Comparison of ENCODE assay signal across 8 mouse cellular contexts in genomic region chr9:107707701-107708438, GRCm38 (mm10). TPM values are rescaled to one million over a fixed set of nuclear protein-coding genes. Genes with fewer than 3 reads are reported as not detected.
DNase-seq lines count a peak whose midpoint lies in the region; ATAC-seq and TF ChIP-seq lines count a peak whose summit lies in the region.

No protein-coding gene starts in this region.

- peak; percentile 32 for ATAC-seq in frontal cortex, adult (ENCODE audit: low TSS enrichment)
- ATAC-seq in neural tube, embryonic 14.5 days (ENCODE audit: low read depth) = peak; percentile 19

- no peak for DNase-seq in frontal cortex, postnatal 10 days (ENCODE audit: low spot score in 2 of 2)
- peak; percentile 50 to 59 for DNase-seq in urinary bladder, adult 18-20 months (ENCODE audit: low spot score in 2 of 2)
- no peak for DNase-seq in urinary bladder, postnatal 36 days (ENCODE audit: low spot score in 2 of 2)
- peak; percentile 72 for DNase-seq in limb, embryonic 10.5 days (ENCODE audit: low spot score)
- DNase-seq in thymus, postnatal 36 days = no peak
- no peak for DNase-seq in cerebellum, adult 2 months

- H3K4me3 ChIP-seq in limb, embryonic 10.5 days = peak overlapping the region; percentile 96
- peak overlapping the region; percentile 79 for H3K4me3 ChIP-seq in neural tube, embryonic 14.5 days (ENCODE audit: low read depth, low read length)
- no peak overlapping the region for H3K4me3 ChIP-seq in cerebellum, adult 2 months (replicated peaks; ENCODE audit: insufficient read depth, low read depth, low read length)

- H3K9me3 ChIP-seq in limb, embryonic 10.5 days (replicated peaks) = no peaks in the 10 kb centered on the region
- H3K9me3 ChIP-seq in neural tube, embryonic 14.5 days (ENCODE audit: control insufficient read depth, low read length) = no peaks in the 10 kb centered on the region

- TF ChIP-seq CTCF in cerebellum, adult 2 months (IDR thresholded peaks at IDR 0.05; ENCODE audit: borderline replicate concordance, insufficient read depth, low read depth, low read length) = no peak

- WGBS in limb, embryonic 10.5 days = 2% methylated on average over 17 of the region's 17 CpGs
- 2% methylated on average over 17 of the region's 17 CpGs for WGBS in neural tube, embryonic 14.5 days
- 37% methylated on average over 17 of the region's 17 CpGs for WGBS in cerebellum, adult 2 months

- peak overlapping the region; percentile 88 for H3K4me2 ChIP-seq in neural tube, embryonic 14.5 days (ENCODE audit: low read depth, low read length)

- H3K36me3 ChIP-seq in limb, embryonic 10.5 days = peaks cover 46% of the 10 kb centered on the region
- H3K36me3 ChIP-seq in neural tube, embryonic 14.5 days (ENCODE audit: control insufficient read depth, insufficient read depth, low read length) = 0 out of 2 replicates have a peak, but pooled peaks cover 3% of the 10 kb centered on the region

- peaks cover 7% of the 10 kb centered on the region for H3K27me3 ChIP-seq in limb, embryonic 10.5 days (ENCODE audit: low read depth, poor library complexity, severe bottlenecking)
- H3K27me3 ChIP-seq in neural tube, embryonic 14.5 days (ENCODE audit: control insufficient read depth, insufficient read depth, low read length) = peaks cover 3% of the 10 kb centered on the region; the same call in 1 of the 2 replicates
- no peaks in the 10 kb centered on the region; the same call in 1 of the 2 replicates for H3K27me3 ChIP-seq in cerebellum, adult 2 months (ENCODE audit: control insufficient read depth, insufficient read depth, low read length)

- H3K27ac ChIP-seq in limb, embryonic 10.5 days = peak overlapping the region; percentile 98
- peak overlapping the region; percentile 82 for H3K27ac ChIP-seq in neural tube, embryonic 14.5 days (ENCODE audit: low read depth, low read length)
- H3K27ac ChIP-seq in cerebellum, adult 2 months (ENCODE audit: insufficient read depth, low read length) = no peak overlapping the region

- H3K9ac ChIP-seq in neural tube, embryonic 14.5 days (replicated peaks; ENCODE audit: low read depth, low read length) = peak overlapping the region; percentile 88

- TF ChIP-seq POLR2A in cerebellum, adult 2 months (IDR thresholded peaks at IDR 0.05; ENCODE audit: borderline replicate concordance, insufficient read depth, low read length) = no peak

- H3K4me1 ChIP-seq in limb, embryonic 10.5 days = peaks cover 73% of the 10 kb centered on the region
- peaks cover 19% of the 10 kb centered on the region for H3K4me1 ChIP-seq in neural tube, embryonic 14.5 days (ENCODE audit: control insufficient read depth, insufficient read depth, low read length)
- peaks cover 17% of the 10 kb centered on the region; the same call in 1 of the 2 replicates for H3K4me1 ChIP-seq in cerebellum, adult 2 months (ENCODE audit: control insufficient read depth, insufficient read depth, low read length)

RNA-seq across cellular contexts. Expression of gene Sema3f, which starts 2.4 kb away (rescaled TPM):
- 31.7 and 33.6 TPM in 2 replicates for polyA plus RNA-seq in limb, embryonic 10.5 days (2016; fragmentation: Nextera tagmentation; extraction: Ambion mirVana)
- polyA plus RNA-seq in neural tube, embryonic 14.5 days (2014; fragmentation: Nextera tagmentation; extraction: Ambion mirVana) = 17.0 and 18.7 TPM in 2 replicates
- polyA plus RNA-seq in cerebellum, adult 2 months (2012; rRNA removed) = 30.4 and 31.8 TPM in 2 replicates

RNA-seq across cellular contexts. Expression of gene Gnat1, which starts 28.4 kb away (rescaled TPM):
- 2.6 and 3.3 TPM in 2 replicates for polyA plus RNA-seq in limb, embryonic 10.5 days (2016; fragmentation: Nextera tagmentation; extraction: Ambion mirVana)
- polyA plus RNA-seq in neural tube, embryonic 14.5 days (2014; fragmentation: Nextera tagmentation; extraction: Ambion mirVana) = 1.4 and 2.7 TPM in 2 replicates
- polyA plus RNA-seq in cerebellum, adult 2 months (2012; rRNA removed) = 0.15 and 0.36 TPM in 2 replicates

RNA-seq across cellular contexts. Expression of gene Slc38a3, which starts 38.5 kb away (rescaled TPM):
- polyA plus RNA-seq in limb, embryonic 10.5 days (2016; fragmentation: Nextera tagmentation; extraction: Ambion mirVana) = 3.9 and 4.3 TPM in 2 replicates
- polyA plus RNA-seq in neural tube, embryonic 14.5 days (2014; fragmentation: Nextera tagmentation; extraction: Ambion mirVana) = 31.3 and 36.6 TPM in 2 replicates
- polyA plus RNA-seq in cerebellum, adult 2 months (2012; rRNA removed) = 145 and 152 TPM in 2 replicates

Comparison
In these comparisons a context has a peak if more than half of its experiments do, and no peak if none do; other contexts are left out.
1. DNase-seq: peak in urinary bladder, adult 18-20 months (2 of 2) and limb, embryonic 10.5 days (single experiment); none in frontal cortex, postnatal 10 days (0 of 2), urinary bladder, postnatal 36 days (0 of 2), thymus, postnatal 36 days (0 of 2) and cerebellum, adult 2 months (0 of 2).